Mouse (Mus musculus) embryo, embryonic 11 days (tissue): ENCODE data around the gene Fbxo11.
A peak's percentile ranks its signal among the peaks of the same experiment; 100 is the strongest.
"Not testable (repeated sequence)": the region's sequence is repeated elsewhere in the genome, so short reads cannot be mapped to it uniquely, and the experiment has no call there.

ENCODE experiments used
- DNase-seq: peaks from one replicate; pipeline ENCODE4 v3.0.0-alpha.2; 2015

Gene Fbxo11

GRCm38 (mm10) chr17:87958283-87958682 lies 106.8 kb downstream of the Fbxo11 start:
- DNase-seq: no peak

- DNase-seq: no peak
Observed at GRCm38 (mm10) chr17:87957096-87957840, 107.8 kb downstream of the Fbxo11 start.

GRCm38 (mm10) chr17:87954618-87955124 lies 110.4 kb downstream of the Fbxo11 start:
- not testable (repeated sequence) for DNase-seq

GRCm38 (mm10) chr17:87948965-87949584 lies 116.0 kb downstream of the Fbxo11 start:
- DNase-seq: peak; percentile 74
